Mouse (Mus musculus) lung, postnatal 0 days (tissue): ENCODE data around the gene Mtx1. TPM values are rescaled to one million over a fixed set of nuclear protein-coding genes. Genes with fewer than 3 reads are reported as not detected.
A peak's percentile ranks its signal among the peaks of the same experiment; 100 is the strongest.

Experiments
- ATAC-seq: fragments of 200-750 bp; cut with Nextera tagmentation; 2 replicates; pipeline ENCODE4 v1.8.0; 2017; ENCODE audit warnings: moderate library complexity
- DNase-seq: peaks from one replicate; pipeline ENCODE4 v3.0.0-alpha.2; 2016; ENCODE audit warnings: low spot score
- H3K27ac ChIP-seq: fragments of 300-500 bp; sonication (generic); 2 replicates; pipeline ENCODE4 v1.5.1; 2014; ENCODE audit warnings: antibody characterized with exemption, mild to moderate bottlenecking, low read length, mixed read lengths
- H3K27me3 ChIP-seq: fragments of 300-500 bp; sonication (generic); replicated peaks from 2 replicates; pipeline ENCODE4 v1.6.1; 2014; ENCODE audit warnings: low read length, mixed read lengths; ENCODE audit not compliant: insufficient read depth
- H3K36me3 ChIP-seq: fragments of 300-500 bp; sonication (generic); 2 replicates; pipeline ENCODE4 v1.6.1; 2014; ENCODE audit warnings: low read length, mixed read lengths; ENCODE audit not compliant: insufficient read depth
- H3K4me1 ChIP-seq: fragments of 300-500 bp; sonication (generic); 2 replicates; pipeline ENCODE4 v1.6.1; 2014; ENCODE audit warnings: antibody characterized with exemption, low read depth, low read length, mixed read lengths; ENCODE audit not compliant: insufficient read depth
- H3K4me2 ChIP-seq: fragments of 300-500 bp; sonication (generic); replicated peaks from 2 replicates; pipeline ENCODE4 v1.6.1; 2014; ENCODE audit warnings: low read depth, mild to moderate bottlenecking, low read length, moderate library complexity, mixed read lengths
- H3K4me3 ChIP-seq: fragments of 300-500 bp; sonication (generic); 2 replicates; pipeline ENCODE4 v1.5.1; 2014; ENCODE audit warnings: low read depth, low read length
- H3K9ac ChIP-seq: fragments of 300-500 bp; sonication (generic); replicated peaks from 2 replicates; pipeline ENCODE4 v1.6.1; 2014; ENCODE audit warnings: low read depth, mild to moderate bottlenecking
- H3K9me3 ChIP-seq: fragments of 300-500 bp; sonication (generic); 2 replicates; pipeline ENCODE4 v1.6.1; 2016; ENCODE audit warnings: low read length, mixed read lengths
- CTCF ChIP-seq: IDR thresholded peaks from 2 replicates; pipeline ENCODE4 v1.5.1; 2016; ENCODE audit warnings: antibody characterized with exemption, mild to moderate bottlenecking
- EP300 ChIP-seq: IDR thresholded peaks from 2 replicates; pipeline ENCODE4 v1.6.1; 2016; ENCODE audit warnings: antibody characterized with exemption, mild to moderate bottlenecking, control low read depth
- WGBS: fragments of 180-500 bp; shearing (Covaris S2); extraction: QIAGEN DNeasy Blood & Tissue Kit; methylation state at CpG from one replicate; pipeline ENCODE4 v1.1.7; 2014; 5-methylcytosine and 5-hydroxymethylcytosine counted together
- polyA plus RNA-seq: library from polyadenylated mRNA; unstranded; fragments of >200 nt; fragmentation: Nextera tagmentation; extraction: Ambion mirVana; gene quantifications from 2 replicates; pipeline ENCODE4 v1.2.1, GENCODE M21; 2015

The Mtx1 gene
- polyA plus RNA-seq, 1 experiment from 2014 or later = 116 TPM

DNA sequence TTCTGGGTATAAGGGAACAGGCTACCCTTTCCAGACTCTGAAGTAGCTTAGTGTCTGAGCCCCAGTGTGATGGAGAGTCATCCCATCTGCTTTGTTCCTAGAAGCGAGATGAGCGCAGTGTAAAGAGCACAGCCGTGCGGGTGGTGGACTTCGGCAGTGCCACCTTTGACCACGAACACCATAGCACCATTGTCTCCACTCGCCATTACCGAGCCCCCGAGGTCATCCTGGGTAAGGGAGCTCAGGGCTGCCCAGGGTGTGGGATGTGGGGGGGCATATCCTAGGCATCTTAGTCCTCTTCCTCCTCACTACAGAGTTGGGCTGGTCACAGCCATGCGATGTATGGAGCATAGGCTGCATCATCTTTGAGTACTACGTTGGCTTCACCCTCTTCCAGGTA, 52.0 kb downstream of the Mtx1 start:
- TF ChIP-seq EP300 (no peak), CTCF (no peak)
- 93% methylated on average over 11 of the region's 11 CpGs for WGBS
- no peaks in the 10 kb centered on the region for H3K9me3 ChIP-seq
- ATAC-seq (no peak), DNase-seq (no peak)
- 0 out of 2 replicates have a peak, but pooled peaks cover 3% of the 10 kb centered on the region for H3K4me1 ChIP-seq
- no peak overlapping the region for H3K4me2 ChIP-seq
- H3K36me3 ChIP-seq = peaks cover 43% of the 10 kb centered on the region
- H3K4me3 ChIP-seq = no peak overlapping the region
- H3K27me3 ChIP-seq = no peaks in the 10 kb centered on the region
- no peak overlapping the region for H3K27ac ChIP-seq
- H3K9ac ChIP-seq = no peak overlapping the region

DNA sequence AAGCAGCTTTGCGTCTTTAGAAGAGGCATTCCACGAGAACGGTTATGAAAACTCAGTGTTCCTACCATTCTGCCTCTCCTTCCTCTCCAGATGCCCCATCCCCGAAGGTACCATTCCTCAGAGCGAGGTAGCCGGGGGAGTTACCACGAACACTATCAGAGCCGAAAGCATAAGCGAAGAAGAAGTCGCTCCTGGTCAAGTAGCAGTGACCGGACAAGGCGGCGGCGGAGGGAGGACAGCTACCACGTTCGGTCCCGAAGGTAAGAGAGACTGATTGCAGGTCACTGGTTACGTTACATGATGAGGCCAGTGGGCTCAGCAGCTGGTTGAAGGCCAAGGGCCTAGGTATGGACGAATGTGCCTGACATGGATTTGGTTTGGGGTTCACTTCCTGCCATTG, 59.9 kb downstream of the Mtx1 start:
- DNase-seq (no peak), ATAC-seq (no peak)
- Histone ChIP-seq H3K4me1 (peaks cover 6% of the 10 kb centered on the region; the same call in 1 of the 2 replicates), H3K9me3 (no peaks in the 10 kb centered on the region), H3K27ac (no peak overlapping the region), H3K4me2 (no peak overlapping the region), H3K36me3 (peaks cover 26% of the 10 kb centered on the region), H3K9ac (no peak overlapping the region), H3K4me3 (no peak overlapping the region), H3K27me3 (no peaks in the 10 kb centered on the region)
- TF ChIP-seq CTCF (no peak), EP300 (no peak)
- 91% methylated on average over 19 of the region's 19 CpGs for WGBS

DNA sequence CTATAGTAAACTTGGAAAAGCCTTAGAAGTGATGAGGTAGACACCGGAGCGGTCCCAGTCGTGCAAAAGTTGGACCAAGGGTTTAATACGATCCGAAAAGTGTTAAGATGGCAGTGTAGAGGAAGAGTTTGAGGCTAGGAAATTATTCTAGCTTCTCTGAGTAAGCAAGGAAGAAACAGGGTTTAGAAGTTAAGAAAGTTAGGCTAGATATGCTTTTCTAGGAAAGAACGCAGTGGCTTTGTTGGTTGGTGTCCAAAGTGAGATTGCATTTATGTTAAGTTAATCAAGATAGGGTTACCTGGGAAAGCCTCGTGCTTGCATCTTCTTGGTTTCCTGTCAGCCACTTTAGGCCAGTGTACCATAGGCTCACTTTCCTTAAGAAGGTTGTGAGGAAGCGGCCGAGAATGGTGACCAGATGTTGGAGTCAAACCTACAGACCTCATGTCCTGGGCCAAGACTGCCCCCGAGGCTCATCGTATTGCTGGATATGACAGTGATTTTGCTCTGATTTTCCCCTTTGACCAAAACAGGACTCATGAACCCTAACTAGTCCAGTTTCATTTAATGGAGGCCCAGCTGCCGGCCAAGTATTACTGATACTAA, 61.5 kb downstream of the Mtx1 start:
- no peak for ATAC-seq
- peak overlapping the region; percentile 98 for H3K27ac ChIP-seq
- peak overlapping the region; percentile 67 for H3K4me2 ChIP-seq
- 9% methylated on average over 12 of the region's 12 CpGs for WGBS
- peak overlapping the region; percentile 95 for H3K9ac ChIP-seq
- DNase-seq = no peak
- no peaks in the 10 kb centered on the region for H3K9me3 ChIP-seq
- H3K4me3 ChIP-seq = peak overlapping the region; percentile 88
- no peaks in the 10 kb centered on the region for H3K27me3 ChIP-seq
- H3K36me3 ChIP-seq = peaks cover 22% of the 10 kb centered on the region
- TF ChIP-seq CTCF (no peak), EP300 (no peak)
- peaks cover 6% of the 10 kb centered on the region; the same call in 1 of the 2 replicates for H3K4me1 ChIP-seq

DNA sequence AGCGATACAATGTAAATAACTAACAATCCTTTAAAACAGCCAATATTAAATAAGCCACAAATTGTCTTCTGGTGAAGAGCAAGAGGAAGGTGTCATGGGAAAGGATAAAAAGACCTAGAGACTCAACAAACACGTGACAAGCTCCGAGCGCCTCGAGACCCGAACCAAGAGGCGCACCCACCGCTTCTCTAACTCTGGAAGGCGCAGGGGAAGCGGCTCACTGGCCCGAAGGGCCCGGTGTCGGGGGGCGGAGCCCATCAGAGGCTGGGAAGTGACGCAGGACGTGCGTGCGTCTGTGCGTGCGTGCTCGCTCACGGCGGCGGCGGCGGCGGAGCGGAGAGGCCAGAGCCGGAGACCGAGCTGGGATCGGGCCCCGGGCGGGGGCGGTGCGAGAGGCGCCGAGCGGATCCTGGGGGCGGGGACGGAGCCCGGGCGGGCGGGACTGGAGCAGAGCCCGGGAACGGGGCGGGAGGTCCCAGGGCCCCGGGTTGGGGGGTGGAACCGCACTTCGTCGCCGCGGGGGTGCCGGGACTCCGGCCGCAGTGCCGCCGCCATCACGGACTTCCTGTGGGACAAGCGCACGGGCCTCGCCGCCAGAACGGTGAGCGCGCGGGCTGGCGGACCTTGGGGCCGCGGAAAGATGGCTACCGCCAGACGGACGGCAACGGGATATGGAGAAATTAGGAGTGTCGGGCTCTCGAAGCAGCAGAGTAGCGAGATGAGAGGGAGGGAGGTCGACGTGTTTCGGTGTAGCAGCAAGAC, 62.2 kb downstream of the Mtx1 start, which contains the start of gene Clk2:
TSS of gene Clk2 (plus strand) at position 290 of the 762 bp plus-strand sequence.
- no peaks in the 10 kb centered on the region for H3K27me3 ChIP-seq
- peak within 1 kb of the TSS; percentile 95 for H3K9ac ChIP-seq
- peak; percentile 99 for ATAC-seq
- H3K4me3 ChIP-seq = peak within 1 kb of the TSS; percentile 88
- peak within 1 kb of the TSS; percentile 98 for H3K27ac ChIP-seq
- DNase-seq = peak; percentile 97
- TF ChIP-seq EP300 = no peak
- no peak for TF ChIP-seq CTCF
- under 1% methylated on average over 70 of the region's 79 CpGs for WGBS
- H3K9me3 ChIP-seq = no peaks in the 10 kb centered on the region
- peaks cover 16% of the 10 kb centered on the region for H3K36me3 ChIP-seq
- peaks cover 9% of the 10 kb centered on the region for H3K4me1 ChIP-seq
- H3K4me2 ChIP-seq = peak within 1 kb of the TSS; percentile 67

DNA sequence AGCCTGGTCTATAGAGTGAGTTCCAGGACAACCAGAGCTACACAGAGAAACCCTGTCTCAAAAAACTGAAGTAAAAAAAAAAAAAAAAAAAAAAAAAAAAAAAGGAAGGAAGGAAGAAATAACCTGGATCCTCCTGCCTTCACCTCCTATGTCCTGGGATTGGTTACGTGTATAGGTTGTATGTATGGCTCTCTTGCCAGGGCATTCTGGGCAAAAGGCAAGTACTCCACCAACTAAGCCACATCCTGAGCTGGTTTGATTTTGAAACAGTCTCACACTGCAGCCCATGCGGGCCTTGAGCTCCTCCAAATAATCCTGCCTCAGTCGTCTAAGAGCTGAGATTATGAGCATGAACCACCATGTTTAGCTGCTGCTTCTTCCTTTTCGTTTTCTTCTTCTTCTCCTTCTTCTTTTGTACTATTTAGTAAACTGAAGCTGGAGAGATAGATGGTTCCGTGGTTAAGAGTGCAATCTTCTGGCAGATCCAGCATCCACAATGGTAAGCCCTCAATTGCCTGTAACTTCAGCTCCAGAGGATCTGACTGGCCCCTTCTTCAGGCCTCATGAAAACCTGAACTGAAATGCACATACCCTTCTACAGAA, 63.1 kb downstream of the Mtx1 start:
- Histone ChIP-seq H3K27ac (0 out of 2 replicates have a peak overlapping the region, but pooled peaks have one; percentile 98), H3K9ac (peak overlapping the region; percentile 24; the same call in 1 of the 2 replicates)

DNA sequence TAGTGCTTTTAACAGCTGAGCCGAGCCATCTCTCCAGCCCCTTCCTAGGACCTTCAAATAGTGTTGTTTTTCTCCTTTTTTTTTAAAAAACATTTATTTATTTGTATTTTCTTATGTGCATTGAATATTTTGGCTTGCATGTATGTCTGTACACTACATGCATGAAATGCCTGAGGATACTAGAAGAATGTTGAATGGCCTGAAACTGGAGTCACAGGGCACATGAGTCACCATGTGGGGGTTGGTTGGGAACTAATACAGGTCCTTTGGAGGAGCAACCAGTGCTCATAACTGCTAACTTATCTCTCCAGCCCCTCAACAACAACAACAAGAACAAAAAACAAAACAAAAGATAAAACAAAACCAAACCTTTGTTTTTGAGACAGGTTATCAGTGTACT, 63.8 kb downstream of the Mtx1 start:
- no peak overlapping the region for H3K27ac ChIP-seq
- ATAC-seq = no peak
- H3K9me3 ChIP-seq = no peaks in the 10 kb centered on the region
- DNase-seq = no peak
- no peak for TF ChIP-seq EP300
- TF ChIP-seq CTCF = no peak
- no peak overlapping the region for H3K4me2 ChIP-seq
- 93% methylated on average over 1 of the region's 1 CpGs for WGBS
- peaks cover 12% of the 10 kb centered on the region for H3K4me1 ChIP-seq
- 0 out of 2 replicates have a peak, but pooled peaks cover under 1% of the 10 kb centered on the region for H3K36me3 ChIP-seq
- no peak overlapping the region for H3K4me3 ChIP-seq
- peaks cover 9% of the 10 kb centered on the region; the same call in 1 of the 2 replicates for H3K27me3 ChIP-seq
- no peak overlapping the region for H3K9ac ChIP-seq

More for the DNA sequence above, 63.1 kb downstream of the Mtx1 start:
- H3K4me1 ChIP-seq = peaks cover 12% of the 10 kb centered on the region
- H3K36me3 ChIP-seq = peaks cover 6% of the 10 kb centered on the region
- H3K9me3 ChIP-seq = no peaks in the 10 kb centered on the region
- WGBS = 63% methylated on average over 5 of the region's 5 CpGs
- no peak for TF ChIP-seq CTCF
- no peak for TF ChIP-seq EP300
- ATAC-seq (no peak), DNase-seq (no peak)
- H3K27me3 ChIP-seq = peaks cover 3% of the 10 kb centered on the region; the same call in 1 of the 2 replicates
- peak overlapping the region; percentile 67 for H3K4me2 ChIP-seq
- peak overlapping the region; percentile 88; the same call in 1 of the 2 replicates for H3K4me3 ChIP-seq
